Mouse (Mus musculus) liver, adult 2 months (tissue): ENCODE data around the gene Dda1.

Experiments
- CTCF ChIP-seq: fragments of 200-500 bp; IDR thresholded peaks from 2 replicates; pipeline ENCODE4 v1.5.1; 2011; ENCODE audit warnings: low read depth, low read length, control low read depth
- POLR2A ChIP-seq: fragments of 200-500 bp; IDR thresholded peaks from 2 replicates; pipeline ENCODE4 v1.6.1; 2011; ENCODE audit warnings: low read length, control low read depth; ENCODE audit not compliant: insufficient read depth; ENCODE audit errors: extremely low read depth

DNA sequence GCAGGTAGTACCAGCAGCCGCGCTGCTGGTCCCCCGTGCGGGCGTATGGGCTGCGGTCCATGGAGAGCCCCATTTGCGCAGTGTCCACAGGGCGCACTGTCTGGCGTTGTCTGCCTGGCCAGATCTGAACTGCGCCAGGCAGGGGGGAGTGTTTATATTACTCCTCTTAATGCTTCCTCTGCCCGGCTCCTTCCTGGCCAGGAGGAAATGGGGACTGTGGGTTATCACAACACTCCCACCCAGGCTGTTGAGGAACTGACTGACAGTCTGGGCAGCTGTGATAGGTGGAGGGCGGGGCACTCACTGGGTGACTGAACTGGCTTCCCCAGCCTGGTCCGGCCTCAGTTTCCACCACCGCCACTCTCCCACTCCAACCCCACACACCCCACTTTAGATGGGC, 42.6 kb downstream of the Dda1 start, which contains the start of gene Plvap:
- TF ChIP-seq POLR2A (no peak), CTCF (no peak)
